Mouse (Mus musculus) C2C12 (cell line): ENCODE measurements around the gene Shb. TPM values are rescaled to one million over a fixed set of nuclear protein-coding genes. Genes with fewer than 3 reads are reported as not detected.

ENCODE experiments used
- H3K27me3 ChIP-seq: one replicate; pipeline ENCODE4 v1.6.1; 2011; ENCODE audit not compliant: control insufficient read depth, insufficient read depth, insufficient read length
- H3K36me3 ChIP-seq: one replicate; pipeline ENCODE4 v1.6.1; 2011; ENCODE audit not compliant: control insufficient read depth, insufficient read depth
- H3K4me3 ChIP-seq: one replicate; pipeline ENCODE4 v1.5.1; 2011; ENCODE audit warnings: mild to moderate bottlenecking, control low read depth; ENCODE audit not compliant: poor library complexity, insufficient read depth, severe bottlenecking
- H3K79me2 ChIP-seq: one replicate; pipeline ENCODE4 v1.6.1; 2011; ENCODE audit not compliant: control insufficient read depth, insufficient read depth
- H3K79me3 ChIP-seq: one replicate; pipeline ENCODE4 v1.6.1; 2011; ENCODE audit warnings: low read depth, control low read depth
- H3ac ChIP-seq: one replicate; pipeline ENCODE3; 2011; ENCODE audit warnings: low read depth; ENCODE audit not compliant: control insufficient read depth, insufficient read length
- CEBPB ChIP-seq: IDR thresholded peaks from one replicate; pipeline ENCODE4 v1.6.1; 2011; ENCODE audit warnings: low read depth, mild to moderate bottlenecking, control low read depth, moderate library complexity
- CTCF ChIP-seq: IDR thresholded peaks from one replicate; pipeline ENCODE4 v1.5.1; 2011; ENCODE audit not compliant: control insufficient read depth, insufficient read depth, insufficient read length
- FOSL1 ChIP-seq: IDR thresholded peaks from one replicate; pipeline ENCODE4 v1.8.0; 2011; ENCODE audit warnings: mild to moderate bottlenecking, low read length; ENCODE audit not compliant: poor library complexity, insufficient read depth, severe bottlenecking
- MAX ChIP-seq: IDR thresholded peaks from one replicate; pipeline ENCODE4 v1.6.1; 2011; ENCODE audit warnings: mild to moderate bottlenecking, control low read depth
- MYOD1 ChIP-seq: IDR thresholded peaks from one replicate; pipeline ENCODE4 v1.6.1; 2011; ENCODE audit warnings: low read depth; ENCODE audit not compliant: control insufficient read depth, insufficient read length
- MYOG ChIP-seq: IDR thresholded peaks from one replicate; pipeline ENCODE4 v1.6.1; 2011; ENCODE audit not compliant: control insufficient read depth, insufficient read length; ENCODE audit errors: extremely low read depth
- USF1 ChIP-seq: IDR thresholded peaks from one replicate; pipeline ENCODE4 v1.6.1; 2011; ENCODE audit warnings: low read depth, mild to moderate bottlenecking, control low read depth, moderate library complexity
- polyA plus RNA-seq: library from polyadenylated mRNA; unstranded; fragments of >200 nt; fragmentation: generic; extraction: Trizol; gene quantifications from one replicate; pipeline ENCODE4 v1.2.1, GENCODE M21; 2012; ENCODE audit warnings: missing spikeins

Shb gene
- polyA plus RNA-seq, 1 experiment: 35.1 TPM

DNA sequence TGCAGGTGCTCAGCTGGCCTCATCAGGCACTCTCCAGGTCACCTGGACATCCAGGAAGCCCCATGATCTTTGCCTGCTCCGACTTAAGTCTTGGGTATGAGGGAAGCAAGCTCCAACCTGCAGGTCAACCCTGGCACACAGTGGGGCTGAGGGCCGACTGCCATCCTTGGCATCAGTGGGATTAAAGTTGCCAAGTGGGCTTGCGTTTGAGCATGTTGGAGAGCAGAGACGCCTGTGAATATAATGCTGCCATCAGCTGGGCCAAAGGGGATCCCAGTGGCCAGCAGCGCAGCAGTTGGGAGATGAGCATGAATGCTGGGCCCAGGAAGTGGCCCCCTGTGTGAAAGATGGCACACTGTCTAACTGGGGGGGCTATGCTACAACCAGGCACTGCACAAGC, 25.9 kb upstream of the Shb start:
- H3ac ChIP-seq: no peak overlapping the region
- no peaks in the 10 kb centered on the region for H3K79me3 ChIP-seq
- H3K79me2 ChIP-seq: no peaks in the 10 kb centered on the region
- no peak for TF ChIP-seq MAX
- no peak for TF ChIP-seq USF1
- H3K4me3 ChIP-seq: no peak overlapping the region
- no peaks in the 10 kb centered on the region for H3K36me3 ChIP-seq
- peaks cover 33% of the 10 kb centered on the region for H3K27me3 ChIP-seq

DNA sequence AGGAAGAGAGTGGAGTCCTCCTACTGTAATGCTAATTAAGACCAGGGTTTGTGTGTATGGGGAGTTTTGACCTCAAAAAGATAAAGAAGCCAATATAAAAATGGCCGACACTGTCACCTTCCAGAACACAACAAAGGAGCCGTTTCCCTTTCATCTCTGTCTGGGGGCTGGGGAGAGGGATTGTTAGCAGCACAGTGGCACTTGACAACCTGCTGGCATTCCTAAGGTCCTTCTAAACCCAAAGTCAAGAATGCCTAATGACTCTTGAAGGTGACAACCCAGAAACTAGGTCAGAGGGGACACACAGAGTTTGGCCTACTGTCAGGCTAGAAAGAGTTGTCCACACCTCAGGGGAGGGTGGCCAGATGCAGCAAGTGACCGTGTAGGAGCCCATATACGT, 20.3 kb upstream of the Shb start:
- H3K4me3 ChIP-seq: no peak overlapping the region
- no peak for TF ChIP-seq MAX
- no peak for TF ChIP-seq USF1
- TF ChIP-seq FOSL1: no peak
- no peak for TF ChIP-seq MYOD1
- no peak for TF ChIP-seq MYOG
- TF ChIP-seq CTCF: no peak
- TF ChIP-seq CEBPB: no peak
- no peaks in the 10 kb centered on the region for H3K79me3 ChIP-seq
- H3K36me3 ChIP-seq: no peaks in the 10 kb centered on the region
- H3ac ChIP-seq: no peak overlapping the region
- no peaks in the 10 kb centered on the region for H3K79me2 ChIP-seq
- peaks cover 14% of the 10 kb centered on the region for H3K27me3 ChIP-seq

DNA sequence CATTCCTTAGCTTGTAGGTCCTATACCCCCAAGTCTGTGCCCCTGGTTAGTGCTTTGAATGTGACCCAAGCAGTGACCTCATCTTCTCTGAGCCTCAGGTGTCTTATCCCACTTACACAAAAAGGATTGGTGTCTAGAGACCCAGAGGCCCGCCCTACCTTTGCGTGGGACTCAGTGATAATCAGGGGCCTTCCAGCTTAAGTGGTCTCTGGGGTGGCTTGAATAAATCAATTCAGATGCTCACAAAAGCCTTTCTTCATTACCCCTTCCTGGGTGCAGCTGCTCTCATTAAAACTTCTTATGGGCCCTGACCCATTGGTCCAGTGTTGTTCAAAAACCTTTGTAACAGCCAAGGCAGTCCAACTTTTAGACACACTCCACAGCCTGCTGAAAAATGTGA, 18.7 kb upstream of the Shb start:
- no peak overlapping the region for H3ac ChIP-seq
- no peaks in the 10 kb centered on the region for H3K36me3 ChIP-seq
- H3K79me3 ChIP-seq: no peaks in the 10 kb centered on the region
- H3K4me3 ChIP-seq: no peak overlapping the region
- peaks cover 14% of the 10 kb centered on the region for H3K27me3 ChIP-seq
- no peak for TF ChIP-seq MYOD1
- TF ChIP-seq FOSL1: no peak
- TF ChIP-seq MYOG: no peak
- no peaks in the 10 kb centered on the region for H3K79me2 ChIP-seq

DNA sequence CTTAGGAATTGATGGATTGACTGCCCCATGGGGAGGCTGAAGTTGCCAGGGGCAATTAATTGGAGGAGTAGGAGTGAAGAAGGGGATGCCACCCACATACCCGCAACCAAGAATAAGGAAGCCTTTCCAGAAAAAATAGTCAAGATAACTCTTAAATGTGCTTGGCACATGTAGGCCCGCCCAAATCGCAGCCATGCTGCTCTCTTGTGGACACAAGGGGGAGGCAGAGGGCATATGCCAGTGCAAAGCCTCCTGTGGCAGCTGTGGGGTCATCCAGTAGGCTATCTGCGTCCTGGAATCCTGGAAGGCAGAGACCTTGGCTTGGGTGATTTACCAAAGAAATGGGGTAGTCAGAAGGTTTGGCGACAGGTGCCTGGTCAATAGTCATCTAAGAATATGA, 17.2 kb upstream of the Shb start:
- TF ChIP-seq MAX (no peak), USF1 (no peak), CTCF (peak; percentile 70), FOSL1 (no peak)
- peaks cover 9% of the 10 kb centered on the region for H3K27me3 ChIP-seq
- H3K79me2 ChIP-seq: no peaks in the 10 kb centered on the region
- no peak overlapping the region for H3ac ChIP-seq
- H3K36me3 ChIP-seq: no peaks in the 10 kb centered on the region
- H3K4me3 ChIP-seq: no peak overlapping the region
- H3K79me3 ChIP-seq: no peaks in the 10 kb centered on the region

DNA sequence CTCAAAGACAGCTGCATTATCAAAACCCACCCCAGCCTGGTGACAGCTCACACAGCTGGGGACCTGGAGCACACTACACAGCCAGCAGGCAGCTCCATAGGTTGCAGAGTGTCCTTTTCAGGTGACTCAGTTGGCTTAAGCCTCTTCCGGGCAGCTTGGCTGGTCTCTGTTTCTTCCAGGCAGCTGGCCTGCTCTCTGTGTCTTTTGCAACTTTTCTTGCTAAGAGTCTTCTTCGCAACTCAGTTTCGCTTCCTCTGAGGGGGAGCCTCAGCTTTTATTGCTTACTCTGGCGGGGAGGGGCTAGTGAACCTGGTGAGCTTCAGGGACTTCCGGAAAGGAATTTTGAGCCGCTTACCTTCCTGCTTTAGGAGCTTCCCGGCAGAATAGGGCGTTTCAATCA, 13.6 kb upstream of the Shb start:
- TF ChIP-seq CEBPB (no peak), MAX (no peak), MYOG (no peak), USF1 (no peak), FOSL1 (no peak), CTCF (no peak), MYOD1 (no peak)
- H3ac ChIP-seq: no peak overlapping the region
- H3K79me2 ChIP-seq: no peaks in the 10 kb centered on the region
- H3K4me3 ChIP-seq: no peak overlapping the region
- no peaks in the 10 kb centered on the region for H3K27me3 ChIP-seq
- H3K36me3 ChIP-seq: no peaks in the 10 kb centered on the region
- no peaks in the 10 kb centered on the region for H3K79me3 ChIP-seq

DNA sequence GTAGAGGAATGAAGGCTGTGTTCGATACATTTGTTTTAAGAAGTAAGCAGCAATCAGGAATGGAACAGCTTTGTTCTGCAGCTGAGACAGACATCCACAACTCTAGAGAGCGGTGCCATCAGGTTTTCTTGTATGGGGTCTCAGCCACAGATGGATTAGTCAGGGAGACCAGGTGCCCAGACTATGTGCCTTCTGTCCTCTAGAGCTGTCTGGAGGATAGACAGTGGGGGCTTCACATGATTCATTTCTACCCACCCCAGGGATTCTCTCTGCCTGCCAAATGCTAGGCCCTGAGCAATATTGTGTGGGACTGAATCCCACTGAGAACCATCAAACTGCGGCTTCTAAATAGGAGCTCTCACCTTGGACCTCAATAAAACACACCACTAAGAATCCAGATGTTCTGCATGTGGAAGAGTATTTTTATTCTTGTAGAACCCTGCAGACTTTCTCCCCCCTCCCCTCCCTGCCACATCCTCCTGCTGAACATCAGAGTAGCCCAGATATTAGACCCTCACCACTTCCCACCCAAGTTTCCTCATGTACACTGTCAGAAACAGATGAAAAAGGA, 11.3 kb upstream of the Shb start:
- H3K4me3 ChIP-seq: no peak overlapping the region
- H3K79me2 ChIP-seq: no peaks in the 10 kb centered on the region
- H3K79me3 ChIP-seq: no peaks in the 10 kb centered on the region
- H3K27me3 ChIP-seq: no peaks in the 10 kb centered on the region
- no peaks in the 10 kb centered on the region for H3K36me3 ChIP-seq
- H3ac ChIP-seq: no peak overlapping the region
- TF ChIP-seq CTCF: no peak
- TF ChIP-seq CEBPB: no peak
- TF ChIP-seq MYOG: no peak
- no peak for TF ChIP-seq MYOD1
- TF ChIP-seq USF1: no peak
- TF ChIP-seq FOSL1: no peak
- no peak for TF ChIP-seq MAX
